ENCODE assay signal across 18 mouse cellular contexts in the genomic region with DNA sequence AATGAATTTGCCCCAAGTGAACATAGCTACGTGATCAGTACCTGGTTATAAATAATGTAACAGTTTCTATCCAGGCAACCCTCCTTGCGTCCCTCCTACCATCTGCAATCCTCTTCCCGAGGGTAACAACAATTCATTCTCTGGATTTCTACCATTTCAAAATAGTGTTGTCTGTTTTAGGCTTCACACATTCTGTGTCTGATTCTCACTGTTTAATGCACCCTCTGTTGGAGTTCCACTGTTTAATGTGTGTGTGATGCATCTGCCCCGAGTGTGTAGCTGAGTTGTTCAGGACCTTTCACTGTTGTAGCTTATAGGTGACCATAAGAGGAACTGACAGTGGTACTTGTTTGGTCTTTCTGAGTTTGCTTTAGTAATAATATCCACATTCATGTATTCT.
"Had no signal": no experiment of that assay in that cellular context is flagged by ENCODE, and none has a peak within 500 bp of the region (broad histone marks: within the 10 kb centered on the region; RNA-seq: fewer than 3 reads in every experiment).

No protein-coding gene starts in this region.

- H3K4me3 ChIP-seq: lung, embryonic 15.5 days; megakaryocyte, embryonic 14.5 days; midbrain, embryonic 12.5 days; neural tube, embryonic 12.5 days; stomach, embryonic 15.5 days had no signal

- H3K36me3 ChIP-seq: lung, embryonic 15.5 days; midbrain, embryonic 12.5 days; neural tube, embryonic 12.5 days; stomach, embryonic 15.5 days had no signal

- DNase-seq: liver, postnatal 0 days; lung, adult 2 months; lung, postnatal 14 days; lung, postnatal 36 days; midbrain, embryonic 14.5 days; right cerebral cortex, postnatal 14 days; thymus, adult 2 months; thymus, postnatal 25 days; thymus, postnatal 4 days had no signal

- H3K9ac ChIP-seq: liver, postnatal 0 days; lung, embryonic 15.5 days; midbrain, embryonic 12.5 days; neural tube, embryonic 12.5 days; stomach, embryonic 15.5 days had no signal

- H3K4me2 ChIP-seq: lung, embryonic 15.5 days; midbrain, embryonic 12.5 days; neural tube, embryonic 12.5 days; stomach, embryonic 15.5 days had no signal

- ATAC-seq: liver, postnatal 0 days; lung, postnatal 0 days; midbrain, embryonic 16.5 days had no signal

- H3K4me1 ChIP-seq: lung, embryonic 15.5 days; megakaryocyte, embryonic 14.5 days; midbrain, embryonic 12.5 days; neural tube, embryonic 12.5 days; stomach, embryonic 15.5 days had no signal

- H3K27ac ChIP-seq: lung, embryonic 15.5 days; macrophage; midbrain, embryonic 12.5 days; neural tube, embryonic 12.5 days; stomach, embryonic 15.5 days; stomach, postnatal 0 days had no signal

- H3K27me3 ChIP-seq: lung, embryonic 15.5 days; megakaryocyte, embryonic 14.5 days; neural tube, embryonic 12.5 days; stomach, embryonic 15.5 days had no signal

- H3K9me3 ChIP-seq: lung, embryonic 15.5 days; megakaryocyte, embryonic 14.5 days; midbrain, embryonic 12.5 days; neural tube, embryonic 12.5 days; stomach, embryonic 15.5 days had no signal
